Mouse (Mus musculus): ENCODE measurements at regions not wholly inside any gene's neighbourhood (a gene's known extent, or its start where the extent isn't known, plus 50 kb on each side); places are given as distances from the start of the nearest gene placed in this dataset.

DNA sequence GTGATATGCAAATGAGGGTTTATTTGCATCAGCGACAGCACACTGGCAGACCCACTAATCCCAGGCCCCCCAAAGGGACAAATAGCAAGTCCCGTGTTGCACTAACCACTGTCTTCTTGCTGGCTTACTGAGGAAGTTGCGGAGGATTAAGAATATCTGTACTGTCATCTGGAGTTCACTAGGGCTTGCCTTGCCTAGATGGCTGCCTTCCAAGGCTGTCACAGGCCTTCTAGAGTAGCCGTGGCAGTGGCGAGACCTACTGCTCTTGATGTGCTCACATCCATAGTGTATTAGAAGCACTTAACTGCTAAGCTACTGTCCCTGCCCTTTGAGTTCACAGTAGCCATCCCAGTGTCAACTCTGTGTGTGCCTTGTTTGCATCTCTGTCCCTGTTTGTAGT lies 58.4 kb upstream of the Atxn1 start:
- no peak for TF ChIP-seq CTCF (conservative IDR thresholded peaks at IDR 0.05; ENCODE audit: low read length)
- TF ChIP-seq NANOG (IDR thresholded peaks at IDR 0.05; ENCODE audit: borderline replicate concordance, low read length), result no peak
